Mouse (Mus musculus) heart, embryonic 12.5 days (tissue): ENCODE data around the gene Rnf26. TPM values are rescaled to one million over a fixed set of nuclear protein-coding genes. Genes with fewer than 3 reads are reported as not detected.

Source experiments
- ATAC-seq: fragments of 200-750 bp; cut with Nextera tagmentation; 2 replicates; pipeline ENCODE4 v1.8.0; 2017; ENCODE audit warnings: moderate TSS enrichment, moderate library complexity; ENCODE audit not compliant: insufficient number of reproducible peaks, low FRiP score
- H3K27ac ChIP-seq: fragments of 300-500 bp; sonication (generic); 2 replicates; pipeline ENCODE4 v1.5.1; 2016; ENCODE audit warnings: mild to moderate bottlenecking, moderate library complexity; ENCODE audit not compliant: poor library complexity, severe bottlenecking
- H3K27me3 ChIP-seq: fragments of 300-500 bp; sonication (generic); replicated peaks from 2 replicates; pipeline ENCODE4 v1.6.1; 2016; ENCODE audit warnings: mild to moderate bottlenecking, moderate library complexity
- H3K36me3 ChIP-seq: fragments of 300-500 bp; sonication (generic); 2 replicates; pipeline ENCODE4 v1.6.1; 2016; ENCODE audit warnings: mild to moderate bottlenecking, moderate library complexity
- H3K4me1 ChIP-seq: fragments of 300-500 bp; sonication (generic); replicated peaks from 2 replicates; pipeline ENCODE4 v1.6.1; 2016; ENCODE audit warnings: mild to moderate bottlenecking
- H3K4me2 ChIP-seq: fragments of 300-500 bp; sonication (generic); 2 replicates; pipeline ENCODE4 v1.6.1; 2016; ENCODE audit warnings: mild to moderate bottlenecking, moderate library complexity
- H3K4me3 ChIP-seq: fragments of 300-500 bp; sonication (generic); 2 replicates; pipeline ENCODE4 v1.5.1; 2016; ENCODE audit warnings: mild to moderate bottlenecking
- H3K9ac ChIP-seq: fragments of 300-500 bp; sonication (generic); 2 replicates; pipeline ENCODE4 v1.6.1; 2016; ENCODE audit warnings: mild to moderate bottlenecking, moderate library complexity
- H3K9me3 ChIP-seq: fragments of 300-500 bp; sonication (generic); replicated peaks from 2 replicates; pipeline ENCODE4 v1.6.1; 2016; ENCODE audit warnings: mild to moderate bottlenecking, moderate library complexity
- WGBS: fragments of 180-500 bp; shearing (Covaris S2); methylation state at CpG from one replicate; pipeline ENCODE4 v1.1.7; 2016; 5-methylcytosine and 5-hydroxymethylcytosine counted together
- polyA plus RNA-seq: library from polyadenylated mRNA; unstranded; fragments of >200 nt; fragmentation: Nextera tagmentation; extraction: Ambion mirVana; gene quantifications from 2 replicates; pipeline ENCODE4 v1.2.1, GENCODE M21; 2016

Rnf26 gene
- polyA plus RNA-seq, 1 experiment from 2014 or later = 51.3 TPM

DNA sequence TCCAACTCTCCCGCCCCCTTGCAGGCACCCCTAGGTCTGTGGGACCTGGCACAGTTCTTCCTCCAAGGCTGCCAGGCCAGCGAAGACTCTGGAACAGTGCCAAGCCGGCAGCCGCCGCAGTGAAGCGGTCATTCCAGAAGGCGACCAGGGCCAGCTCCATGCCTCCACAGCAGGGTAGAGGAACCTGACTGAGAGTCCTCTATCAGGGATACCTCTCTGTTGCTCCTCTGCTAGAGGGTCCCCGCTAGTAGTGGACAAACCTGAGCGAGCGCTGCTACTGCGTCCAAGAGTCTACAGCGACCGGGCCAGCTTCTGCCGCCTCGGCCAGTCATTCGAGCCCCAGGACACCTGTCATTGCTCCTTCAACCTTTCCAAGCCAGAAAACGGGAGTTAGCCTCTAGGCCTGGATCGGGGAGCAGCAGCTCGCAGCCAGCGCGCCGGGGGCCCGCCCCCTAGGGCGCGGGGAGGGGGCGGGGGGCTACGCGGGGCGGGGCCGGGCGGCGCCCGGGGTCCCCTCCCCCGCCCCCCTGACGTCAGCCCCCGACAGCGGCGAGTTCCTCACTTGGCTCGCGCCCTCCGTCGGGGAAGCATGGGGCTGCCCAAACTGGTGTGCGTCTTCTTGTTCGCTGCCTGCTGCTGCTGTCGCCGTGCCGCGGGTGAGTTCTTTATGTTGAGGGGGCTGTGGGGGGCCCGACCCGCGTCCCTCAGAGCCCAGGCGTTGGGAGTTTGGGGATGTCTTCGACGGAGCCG lies 21.0 kb upstream of the Rnf26 start, which contains the start of gene Mcam:
Gene Mcam, plus strand, starts transcription at position 369 of the 750 bp plus-strand sequence.
- H3K4me2 ChIP-seq = peak within 1 kb of the TSS; percentile 89
- H3K4me3 ChIP-seq = peak within 1 kb of the TSS; percentile 81
- peak within 1 kb of the TSS; percentile 91 for H3K27ac ChIP-seq
- whole genome bisulfite sequencing = under 1% methylated on average over 53 of the region's 55 CpGs
- no peaks in the 10 kb centered on the region for H3K27me3 ChIP-seq
- peak within 1 kb of the TSS; percentile 94 for H3K9ac ChIP-seq
- no peaks in the 10 kb centered on the region for H3K9me3 ChIP-seq
- peaks cover 77% of the 10 kb centered on the region for H3K4me1 ChIP-seq
- H3K36me3 ChIP-seq = peaks cover 29% of the 10 kb centered on the region
- ATAC-seq = peak; percentile 57

DNA sequence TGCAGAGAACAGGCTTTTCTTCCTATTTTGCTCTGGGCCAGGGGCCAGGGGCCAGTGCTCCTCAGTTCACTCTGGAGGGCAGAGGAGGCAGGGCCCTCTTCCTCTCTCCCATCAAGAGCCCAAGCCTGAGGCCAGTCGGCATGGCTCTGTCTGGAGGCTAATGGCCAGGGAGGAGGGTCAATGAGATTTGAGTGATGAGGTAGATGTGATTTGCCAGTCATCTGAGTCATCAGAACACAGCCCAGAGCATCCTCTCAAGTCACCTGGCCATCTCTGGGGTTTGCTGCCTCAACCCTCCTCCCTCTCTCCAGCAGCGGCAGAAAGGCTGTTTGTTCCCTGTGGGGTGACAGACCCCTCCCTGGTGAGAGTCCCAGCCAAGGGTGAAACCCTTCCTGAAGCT lies 20.0 kb upstream of the Rnf26 start:
- H3K9me3 ChIP-seq = no peaks in the 10 kb centered on the region
- H3K36me3 ChIP-seq = peaks cover 19% of the 10 kb centered on the region
- peak overlapping the region; percentile 81 for H3K4me3 ChIP-seq
- H3K4me2 ChIP-seq = peak overlapping the region; percentile 89
- peak overlapping the region; percentile 91 for H3K27ac ChIP-seq
- peak overlapping the region; percentile 94 for H3K9ac ChIP-seq
- no peaks in the 10 kb centered on the region for H3K27me3 ChIP-seq
- ATAC-seq = no peak
- H3K4me1 ChIP-seq = peaks cover 74% of the 10 kb centered on the region
- WGBS = 6% methylated on average over 2 of the region's 2 CpGs

DNA sequence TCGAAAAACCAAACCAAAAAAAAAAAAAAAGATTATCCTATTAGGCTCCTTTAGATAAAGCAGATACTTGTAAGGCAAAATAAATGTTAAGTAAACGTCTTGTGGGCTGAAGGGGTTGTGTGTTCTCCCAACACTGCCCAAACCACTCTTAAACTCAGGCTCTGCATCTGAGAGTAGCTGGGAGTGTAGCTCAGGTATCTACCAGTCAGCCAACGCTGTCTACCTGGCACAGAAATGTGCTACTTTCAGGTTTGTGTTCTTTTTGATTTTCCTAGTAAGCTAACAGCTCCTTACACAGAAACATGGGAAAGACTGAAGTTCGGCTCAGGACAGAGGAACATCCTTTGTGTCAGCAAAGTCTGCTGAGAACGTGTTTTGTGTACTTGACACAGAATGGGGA lies 18.9 kb upstream of the Rnf26 start:
- Histone ChIP-seq H3K9me3 (no peaks in the 10 kb centered on the region), H3K4me3 (no peak overlapping the region), H3K4me1 (peaks cover 74% of the 10 kb centered on the region), H3K27ac (no peak overlapping the region), H3K4me2 (no peak overlapping the region), H3K9ac (no peak overlapping the region), H3K27me3 (no peaks in the 10 kb centered on the region), H3K36me3 (peaks cover 10% of the 10 kb centered on the region)
- 60% methylated on average over 5 of the region's 5 CpGs for WGBS
- no peak for ATAC-seq

DNA sequence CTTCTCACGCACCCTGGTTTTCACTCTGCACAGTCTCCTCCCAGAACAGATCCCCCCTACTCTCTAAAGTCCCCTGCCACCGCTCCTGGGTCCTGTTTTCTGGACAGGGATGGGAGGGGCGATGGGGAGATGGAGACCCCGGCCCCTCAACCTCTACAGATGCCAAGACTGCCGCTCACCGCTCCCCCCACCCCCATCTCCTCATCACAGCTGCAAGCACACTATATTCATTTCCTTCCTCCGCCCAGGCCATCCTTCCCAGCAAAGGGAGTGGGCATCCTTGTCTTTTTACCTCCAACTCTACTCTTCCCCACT lies 17.9 kb upstream of the Rnf26 start:
- no peaks in the 10 kb centered on the region; the same call in 1 of the 2 replicates for H3K36me3 ChIP-seq
- WGBS = 38% methylated on average over 7 of the region's 7 CpGs
- ATAC-seq = no peak
- H3K9me3 ChIP-seq = no peaks in the 10 kb centered on the region
- H3K27ac ChIP-seq = peak overlapping the region; percentile 83
- no peak overlapping the region for H3K4me3 ChIP-seq
- no peaks in the 10 kb centered on the region for H3K27me3 ChIP-seq
- no peak overlapping the region for H3K9ac ChIP-seq
- H3K4me2 ChIP-seq = peak overlapping the region; percentile 75
- H3K4me1 ChIP-seq = peaks cover 70% of the 10 kb centered on the region

DNA sequence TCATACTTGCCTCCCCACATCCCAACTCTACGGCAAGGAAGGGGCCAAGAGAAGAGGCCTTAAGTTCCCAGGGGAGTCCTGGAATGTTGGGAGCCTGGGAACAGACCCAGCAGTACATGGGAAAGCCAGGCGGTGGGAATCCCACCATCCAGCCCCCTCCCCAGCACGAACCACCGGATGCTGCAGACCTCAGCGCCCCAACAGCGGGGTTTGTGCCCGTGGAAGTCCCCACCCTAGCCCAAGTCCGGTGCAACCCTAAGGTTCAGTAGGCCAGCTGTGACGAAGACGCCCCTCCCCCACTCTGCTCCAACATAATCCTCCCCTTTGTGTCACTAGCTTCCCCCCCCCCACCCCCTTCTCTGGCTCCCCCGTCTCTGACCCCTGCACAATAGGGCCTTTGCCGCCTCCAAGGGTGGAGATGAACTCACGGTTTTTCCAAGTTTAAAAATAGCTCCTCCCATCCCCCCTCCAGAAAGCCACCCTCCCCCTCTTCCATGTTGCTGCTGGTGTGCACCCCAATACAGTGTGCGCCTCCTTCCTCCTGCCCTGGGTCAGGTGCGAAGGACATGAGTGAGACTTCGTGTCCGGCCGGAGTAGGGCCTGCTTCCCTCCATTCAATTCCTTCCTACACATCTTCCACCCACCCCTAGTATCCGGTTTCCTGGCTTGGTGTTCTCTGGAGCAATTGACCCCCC lies 17.4 kb upstream of the Rnf26 start:
- peak; percentile 30 for ATAC-seq
- 18% methylated on average over 19 of the region's 19 CpGs for WGBS
- H3K4me2 ChIP-seq = peak overlapping the region; percentile 75
- H3K36me3 ChIP-seq = no peaks in the 10 kb centered on the region
- H3K27me3 ChIP-seq = no peaks in the 10 kb centered on the region
- H3K9me3 ChIP-seq = no peaks in the 10 kb centered on the region
- peak overlapping the region; percentile 42 for H3K4me3 ChIP-seq
- peaks cover 69% of the 10 kb centered on the region for H3K4me1 ChIP-seq
- peak overlapping the region; percentile 83 for H3K27ac ChIP-seq
- peak overlapping the region; percentile 71 for H3K9ac ChIP-seq

DNA sequence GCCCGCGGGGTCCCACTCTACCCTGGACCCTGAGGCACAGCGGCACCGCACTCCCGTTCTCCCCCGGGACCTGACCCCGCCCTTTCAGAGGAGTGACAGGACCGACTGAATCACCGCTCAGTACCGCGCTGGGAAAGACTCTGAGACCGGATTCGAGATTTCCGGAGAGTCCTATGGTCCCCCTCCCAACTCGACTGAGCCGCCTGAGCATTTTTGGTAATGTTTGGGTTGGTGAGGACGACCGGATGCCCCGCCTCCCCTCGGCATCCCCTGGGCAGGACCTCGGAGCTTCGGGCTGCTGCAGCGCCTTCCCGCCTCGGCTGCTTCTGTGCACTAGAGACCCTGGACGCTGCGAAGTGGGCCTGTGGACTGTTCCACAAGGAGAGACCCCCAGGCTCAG lies 16.7 kb upstream of the Rnf26 start:
- Histone ChIP-seq H3K9ac (peak overlapping the region; percentile 71), H3K36me3 (no peaks in the 10 kb centered on the region), H3K9me3 (no peaks in the 10 kb centered on the region), H3K4me2 (peak overlapping the region; percentile 75), H3K27me3 (no peaks in the 10 kb centered on the region), H3K4me3 (peak overlapping the region; percentile 42), H3K4me1 (peaks cover 69% of the 10 kb centered on the region), H3K27ac (peak overlapping the region; percentile 83)
- peak; percentile 46 for ATAC-seq
- under 1% methylated on average over 27 of the region's 27 CpGs for whole genome bisulfite sequencing

DNA sequence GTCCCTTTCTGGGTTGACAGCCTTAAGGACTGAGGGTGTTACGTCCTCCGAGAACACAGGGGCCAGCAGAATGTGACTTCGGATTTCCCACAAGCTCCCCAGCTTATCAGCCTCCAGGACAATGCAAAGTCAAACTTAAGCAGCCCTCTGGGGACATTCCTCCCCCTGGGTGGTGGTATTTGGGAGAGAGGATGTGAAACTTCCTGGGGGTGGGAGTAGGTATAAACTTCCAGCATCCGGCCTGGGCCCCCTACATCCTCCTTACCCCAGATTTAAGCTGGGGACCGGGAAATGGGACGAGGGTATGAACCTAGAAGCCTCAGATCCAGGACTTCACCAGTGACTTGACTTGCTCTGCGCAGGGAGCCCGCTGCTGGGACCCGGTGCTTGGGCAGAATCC lies 16.3 kb upstream of the Rnf26 start:
- H3K9me3 ChIP-seq = no peaks in the 10 kb centered on the region
- peak overlapping the region; percentile 75 for H3K4me2 ChIP-seq
- under 1% methylated on average over 9 of the region's 9 CpGs for WGBS
- peak overlapping the region; percentile 71 for H3K9ac ChIP-seq
- H3K36me3 ChIP-seq = no peaks in the 10 kb centered on the region
- peak overlapping the region; percentile 83 for H3K27ac ChIP-seq
- no peaks in the 10 kb centered on the region for H3K27me3 ChIP-seq
- peak overlapping the region; percentile 42 for H3K4me3 ChIP-seq
- peaks cover 69% of the 10 kb centered on the region for H3K4me1 ChIP-seq
- ATAC-seq = peak; percentile 3; the same call in 1 of the 2 replicates

DNA sequence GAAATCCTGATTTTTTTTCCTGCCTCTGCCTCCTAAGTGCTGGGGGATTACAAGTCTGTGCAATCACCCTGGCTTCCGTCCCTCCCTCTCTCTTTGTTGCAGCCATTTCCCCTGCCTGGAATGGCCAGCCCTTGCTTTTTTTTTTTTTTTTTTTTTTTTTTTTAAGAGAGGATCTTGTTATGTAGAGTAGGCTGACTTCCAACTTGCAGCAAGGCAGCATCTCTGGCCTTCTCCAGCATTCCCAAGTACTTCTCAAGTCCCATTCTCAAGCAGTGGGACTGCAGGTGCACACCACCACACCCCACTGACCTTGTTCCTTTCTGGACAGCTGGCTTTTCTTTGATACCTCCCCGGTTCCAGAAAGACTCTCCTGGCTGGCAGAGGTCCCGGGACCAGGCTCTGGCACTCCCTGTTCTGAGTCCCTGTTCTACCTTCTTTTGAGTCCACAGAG lies 14.1 kb upstream of the Rnf26 start:
- Histone ChIP-seq H3K4me2 (no peak overlapping the region), H3K27me3 (no peaks in the 10 kb centered on the region), H3K4me3 (no peak overlapping the region), H3K9ac (no peak overlapping the region), H3K36me3 (no peaks in the 10 kb centered on the region), H3K9me3 (no peaks in the 10 kb centered on the region), H3K27ac (no peak overlapping the region; the same call in 1 of the 2 replicates), H3K4me1 (peaks cover 51% of the 10 kb centered on the region)
- 64% methylated on average over 3 of the region's 3 CpGs for WGBS
- ATAC-seq = no peak

DNA sequence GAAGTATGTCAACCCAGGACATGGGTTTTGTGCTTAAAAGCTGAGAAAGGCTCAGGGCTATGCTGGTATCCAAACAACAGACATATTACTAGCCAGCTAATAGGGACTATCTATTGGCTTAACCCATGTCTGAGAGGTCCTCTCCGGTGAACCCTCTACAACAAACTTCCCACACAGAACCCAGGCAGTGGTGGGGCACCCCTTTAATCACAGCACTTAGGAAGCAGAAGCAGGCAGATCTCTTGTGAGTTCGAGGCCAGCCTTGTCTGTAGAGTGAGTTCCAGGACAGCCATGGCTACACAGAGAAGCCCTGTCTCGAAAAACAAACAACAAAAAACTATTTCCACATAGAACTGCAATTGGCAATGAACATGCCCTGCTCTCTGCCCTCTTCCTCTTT lies 13.4 kb upstream of the Rnf26 start:
- WGBS = 77% methylated on average over 3 of the region's 3 CpGs
- Histone ChIP-seq H3K9me3 (no peaks in the 10 kb centered on the region), H3K36me3 (no peaks in the 10 kb centered on the region), H3K4me2 (peak overlapping the region; percentile 48; the same call in 1 of the 2 replicates), H3K27me3 (no peaks in the 10 kb centered on the region), H3K4me3 (no peak overlapping the region), H3K27ac (0 out of 2 replicates have a peak overlapping the region, but pooled peaks have one; percentile 13), H3K4me1 (peaks cover 48% of the 10 kb centered on the region), H3K9ac (no peak overlapping the region)
- no peak for ATAC-seq

DNA sequence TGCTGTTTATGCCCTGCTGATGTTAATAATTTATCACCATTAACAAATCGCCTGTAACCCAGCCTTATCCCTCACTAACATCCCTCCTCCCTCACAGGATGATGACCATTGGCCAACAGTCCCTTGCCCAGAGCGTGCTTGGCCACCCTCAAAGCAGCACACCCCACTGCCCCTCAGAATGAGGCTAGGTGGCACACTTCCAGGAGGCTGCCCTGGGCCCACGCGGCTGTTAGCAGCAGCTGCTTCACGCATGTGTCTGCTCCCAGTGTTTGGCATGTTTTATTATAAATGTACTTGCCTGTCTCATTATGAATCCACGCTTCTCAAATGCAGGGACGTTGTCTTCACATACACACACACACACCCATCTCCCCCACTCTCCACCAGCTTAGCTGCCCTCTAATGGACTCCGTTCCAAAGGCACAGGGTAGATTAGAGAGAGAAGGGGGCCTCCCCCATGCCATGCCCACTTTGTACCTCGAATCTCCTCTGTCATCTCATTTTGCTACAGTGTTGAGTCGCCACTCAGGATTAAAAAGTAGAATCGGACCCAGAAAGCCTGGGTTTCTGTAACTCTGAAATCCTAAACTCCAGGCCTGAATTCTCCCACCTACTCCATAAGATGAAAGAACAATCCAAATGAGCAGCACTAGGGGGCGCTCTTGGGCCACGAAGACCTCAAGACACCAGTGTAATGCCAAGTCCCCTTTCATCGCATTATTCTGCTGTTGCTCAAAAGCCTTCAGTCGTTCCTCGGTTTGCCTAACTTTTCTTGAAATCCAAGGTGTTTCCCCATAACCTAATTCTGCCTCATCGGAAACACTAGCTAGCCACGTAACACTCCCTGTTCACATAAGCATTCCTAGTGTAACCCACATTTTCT lies 12.5 kb upstream of the Rnf26 start:
- Histone ChIP-seq H3K9ac (peak overlapping the region; percentile 35; the same call in 1 of the 2 replicates), H3K4me3 (peak overlapping the region; percentile 6; the same call in 1 of the 2 replicates), H3K27ac (peak overlapping the region; percentile 52; the same call in 1 of the 2 replicates), H3K4me1 (peaks cover 38% of the 10 kb centered on the region), H3K9me3 (no peaks in the 10 kb centered on the region), H3K27me3 (no peaks in the 10 kb centered on the region), H3K36me3 (no peaks in the 10 kb centered on the region), H3K4me2 (peak overlapping the region; percentile 48)
- no peak for ATAC-seq
- WGBS = 31% methylated on average over 18 of the region's 18 CpGs
